Mouse (Mus musculus) midbrain, postnatal 0 days (tissue): ENCODE measurements around the gene Ccr5. TPM values are rescaled to one million over a fixed set of nuclear protein-coding genes. Genes with fewer than 3 reads are reported as not detected.
"Not testable (repeated sequence)": the region's sequence is repeated elsewhere in the genome, so short reads cannot be mapped to it uniquely, and the experiment has no call there.

Experiments used
- ATAC-seq: fragments of 200-750 bp; cut with Nextera tagmentation; 2 replicates; pipeline ENCODE4 v1.8.0; 2017; ENCODE audit warnings: moderate number of reproducible peaks, mild to moderate bottlenecking, moderate TSS enrichment, moderate library complexity; ENCODE audit not compliant: low FRiP score
- DNase-seq: peaks from one replicate; pipeline ENCODE4 v3.0.0-alpha.2; 2015; ENCODE audit warnings: low spot score
- H3K27ac ChIP-seq: fragments of 300-500 bp; sonication (generic); 2 replicates; pipeline ENCODE4 v1.5.1; 2014; ENCODE audit warnings: low read depth, mild to moderate bottlenecking, low read length, mixed read lengths
- H3K27me3 ChIP-seq: fragments of 300-500 bp; sonication (generic); 2 replicates; pipeline ENCODE4 v1.6.1; 2014; ENCODE audit warnings: low read length, control low read depth, mixed read lengths; ENCODE audit not compliant: insufficient read depth
- H3K36me3 ChIP-seq: fragments of 300-500 bp; sonication (generic); 2 replicates; pipeline ENCODE4 v1.6.1; 2014; ENCODE audit warnings: low read length, control low read depth, mixed read lengths; ENCODE audit not compliant: insufficient read depth
- H3K4me1 ChIP-seq: fragments of 300-500 bp; sonication (generic); 2 replicates; pipeline ENCODE4 v1.6.1; 2014; ENCODE audit warnings: mild to moderate bottlenecking, control low read depth, antibody characterized with exemption, low read length, mixed read lengths; ENCODE audit not compliant: insufficient read depth
- H3K4me2 ChIP-seq: fragments of 300-500 bp; sonication (generic); 2 replicates; pipeline ENCODE4 v1.6.1; 2014; ENCODE audit warnings: low read depth, mild to moderate bottlenecking, low read length, mixed read lengths; ENCODE audit not compliant: poor library complexity, severe bottlenecking
- H3K4me3 ChIP-seq: fragments of 300-500 bp; sonication (generic); 2 replicates; pipeline ENCODE4 v1.5.1; 2014; ENCODE audit warnings: low read depth, mild to moderate bottlenecking, low read length, moderate library complexity
- H3K9ac ChIP-seq: fragments of 300-500 bp; sonication (generic); replicated peaks from 2 replicates; pipeline ENCODE4 v1.6.1; 2014; ENCODE audit warnings: mild to moderate bottlenecking, low read length, moderate library complexity, mixed read lengths; ENCODE audit not compliant: poor library complexity, severe bottlenecking
- H3K9me3 ChIP-seq: fragments of 300-500 bp; sonication (generic); 2 replicates; pipeline ENCODE4 v1.6.1; 2016; ENCODE audit warnings: low read length, control low read depth
- CTCF ChIP-seq: IDR thresholded peaks from 2 replicates; pipeline ENCODE4 v1.5.1; 2016; ENCODE audit warnings: antibody characterized with exemption, mild to moderate bottlenecking
- WGBS: fragments of 180-500 bp; shearing (Covaris S2); extraction: QIAGEN DNeasy Blood & Tissue Kit; methylation state at CpG from one replicate; pipeline ENCODE4 v1.1.7; 2014; 5-methylcytosine and 5-hydroxymethylcytosine counted together
- polyA plus RNA-seq: library from polyadenylated mRNA; unstranded; fragments of >200 nt; fragmentation: Nextera tagmentation; extraction: Ambion mirVana; gene quantifications from 2 replicates; pipeline ENCODE4 v1.2.1, GENCODE M21; 2015
- total RNA-seq: library from RNA; depleted of rRNA; stranded (reverse); fragments of >200 nt; gene quantifications from 2 replicates; pipeline ENCODE4 v1.2.3, GENCODE M21; 2014; rRNA removed

Ccr5 gene
- 0.19 and 0.38 TPM in 2 replicates for total RNA-seq
- 0.48 and 1.2 TPM in 2 replicates for polyA plus RNA-seq

DNA sequence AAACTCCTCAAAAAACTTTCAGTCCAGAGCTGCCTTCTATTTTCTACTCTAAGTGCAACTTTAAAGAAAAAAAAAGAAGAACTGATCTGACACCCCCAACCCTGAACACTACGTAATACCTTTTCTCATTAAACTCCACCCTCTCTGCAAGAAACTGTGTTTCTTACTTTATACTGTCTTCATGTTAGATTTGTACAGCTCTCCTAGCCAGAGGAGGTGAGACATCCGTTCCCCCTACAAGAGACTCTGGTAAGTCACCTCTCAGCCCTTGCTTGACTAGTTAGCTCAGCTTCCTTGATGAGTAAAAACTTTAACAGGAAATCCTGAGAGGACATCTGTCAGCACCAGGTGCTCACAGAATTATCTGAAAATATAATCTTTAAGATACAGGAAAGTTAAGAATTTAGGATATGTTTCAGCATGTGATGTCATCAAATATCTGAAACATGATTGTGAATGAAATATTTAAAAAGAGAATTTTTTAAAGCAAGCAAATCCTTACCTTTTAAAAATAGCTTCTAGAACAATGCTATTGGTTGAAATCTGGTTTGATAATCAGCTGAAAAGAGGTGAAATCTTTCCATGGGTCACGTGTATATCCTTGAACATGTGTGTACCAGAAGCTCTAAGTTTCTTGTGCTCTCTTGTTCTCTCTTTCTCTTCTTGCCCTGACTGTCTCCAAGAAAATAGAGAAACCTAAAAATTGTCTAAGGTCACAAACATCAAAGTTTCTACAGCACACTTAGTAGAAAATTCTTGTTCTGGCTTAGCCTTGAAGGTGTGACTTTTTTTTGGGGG lies at the start of gene Ccr5:
Gene Ccr5 (plus strand): TSS at position 157 of the 798 bp plus-strand sequence.
- Histone ChIP-seq H3K4me1 (no peaks in the 10 kb centered on the region), H3K36me3 (no peaks in the 10 kb centered on the region), H3K4me2 (no peak within 1 kb of the TSS), H3K9ac (no peak within 1 kb of the TSS), H3K4me3 (no peak within 1 kb of the TSS), H3K9me3 (no peaks in the 10 kb centered on the region), H3K27me3 (no peaks in the 10 kb centered on the region), H3K27ac (no peak within 1 kb of the TSS)
- TF ChIP-seq CTCF: no peak
- DNase-seq: no peak
- ATAC-seq: no peak
- WGBS: 78% methylated on average over 3 of the region's 3 CpGs

DNA sequence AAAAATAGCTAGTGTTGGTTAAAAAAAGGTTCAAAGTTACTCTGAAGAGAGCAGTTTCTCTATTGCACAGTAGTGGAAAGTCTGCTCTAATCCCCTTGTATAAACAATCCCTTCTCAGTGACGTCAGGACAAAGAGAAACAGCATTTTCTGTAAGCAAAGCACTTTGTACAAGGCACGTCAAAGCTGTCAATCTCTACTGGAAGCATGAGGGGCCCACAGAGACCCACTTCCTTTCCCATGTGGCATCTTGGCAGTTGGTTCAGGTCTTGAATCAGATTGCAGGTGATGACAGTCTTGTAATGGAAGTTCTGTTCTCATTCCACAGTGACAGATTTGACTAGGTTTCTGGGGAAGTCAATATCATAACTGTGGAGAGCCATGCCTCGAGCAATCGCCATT lies 41.5 kb upstream of the Ccr5 start:
- H3K9me3 ChIP-seq: no peaks in the 10 kb centered on the region
- no peak overlapping the region for H3K4me3 ChIP-seq
- no peaks in the 10 kb centered on the region for H3K27me3 ChIP-seq
- ATAC-seq (no peak), DNase-seq (no peak)
- no peak overlapping the region for H3K9ac ChIP-seq
- H3K4me1 ChIP-seq: no peaks in the 10 kb centered on the region
- no peak overlapping the region for H3K27ac ChIP-seq
- TF ChIP-seq CTCF: no peak
- WGBS: 50% methylated on average over 4 of the region's 4 CpGs
- H3K36me3 ChIP-seq: no peaks in the 10 kb centered on the region
- no peak overlapping the region for H3K4me2 ChIP-seq

DNA sequence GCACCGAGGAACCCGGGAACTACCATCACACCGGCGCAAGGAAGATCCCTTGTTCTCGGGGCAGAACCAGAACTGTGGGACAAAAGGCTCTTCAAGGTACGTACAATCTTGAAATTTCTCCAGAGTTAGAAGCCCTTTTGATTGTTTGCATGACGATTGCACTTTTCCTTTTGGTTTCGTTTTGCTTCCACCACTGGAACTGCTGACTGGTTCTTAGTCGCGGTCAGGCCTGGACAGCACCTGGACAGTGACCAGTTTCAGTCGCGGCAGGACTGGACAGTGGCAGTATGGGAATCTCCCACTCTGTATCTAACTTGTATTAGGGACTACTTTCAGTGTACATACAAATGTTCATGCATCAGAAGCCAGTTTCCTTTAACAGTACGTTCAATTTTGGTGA lies 40.9 kb upstream of the Ccr5 start:
- not testable (repeated sequence) for DNase-seq, ATAC-seq, H3K27me3 ChIP-seq, H3K27ac ChIP-seq, H3K9ac ChIP-seq, H3K4me3 ChIP-seq, H3K9me3 ChIP-seq, H3K36me3 ChIP-seq, H3K4me2 ChIP-seq, H3K4me1 ChIP-seq
- WGBS: 94% methylated on average over 12 of the region's 13 CpGs

DNA sequence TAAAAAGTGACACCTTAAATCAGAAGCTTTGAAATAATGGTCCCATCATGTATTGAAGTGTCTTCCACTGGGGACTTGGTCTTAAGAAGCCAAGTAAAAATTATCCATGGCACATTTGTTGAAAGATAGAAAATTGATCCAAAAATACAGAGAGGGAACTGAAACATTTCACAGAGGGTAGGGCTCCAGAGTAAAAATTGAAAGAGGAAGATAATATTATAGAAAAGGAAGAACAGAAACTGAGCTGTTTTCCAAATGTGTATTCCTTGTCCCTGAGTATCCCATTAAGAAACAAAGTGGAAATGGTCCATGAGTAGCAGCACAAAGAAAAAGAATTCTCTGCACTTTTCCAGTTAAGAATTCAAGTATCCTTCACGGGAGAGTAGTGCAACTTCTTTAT lies 30.9 kb upstream of the Ccr5 start:
- H3K4me3 ChIP-seq: no peak overlapping the region
- no peak overlapping the region for H3K9ac ChIP-seq
- no peaks in the 10 kb centered on the region for H3K9me3 ChIP-seq
- ATAC-seq (no peak), DNase-seq (no peak)
- H3K27me3 ChIP-seq: no peaks in the 10 kb centered on the region
- H3K27ac ChIP-seq: no peak overlapping the region
- TF ChIP-seq CTCF: no peak
- H3K4me2 ChIP-seq: no peak overlapping the region
- H3K4me1 ChIP-seq: no peaks in the 10 kb centered on the region
- 85% methylated on average over 1 of the region's 1 CpGs for WGBS
- no peaks in the 10 kb centered on the region for H3K36me3 ChIP-seq

DNA sequence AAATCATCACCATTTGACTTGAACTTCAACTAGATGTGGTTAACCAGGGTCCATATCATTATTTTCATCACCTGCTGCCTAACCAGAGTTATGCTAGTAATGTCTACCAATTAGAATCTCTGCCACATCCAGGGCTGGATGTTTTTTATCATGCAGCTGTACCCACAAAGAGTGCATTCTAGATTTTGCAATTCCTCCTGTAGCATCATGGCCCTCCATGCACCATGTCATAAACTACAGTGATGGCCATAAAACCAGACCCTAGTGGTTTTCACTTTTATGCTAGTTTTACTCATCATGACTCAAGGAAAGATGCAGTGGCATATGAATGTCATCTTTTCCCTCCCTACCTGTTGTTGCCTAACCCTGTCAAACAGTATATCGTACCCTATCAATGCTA lies 22.2 kb upstream of the Ccr5 start:
- WGBS: 84% methylated on average over 1 of the region's 1 CpGs
- no peak for ATAC-seq

DNA sequence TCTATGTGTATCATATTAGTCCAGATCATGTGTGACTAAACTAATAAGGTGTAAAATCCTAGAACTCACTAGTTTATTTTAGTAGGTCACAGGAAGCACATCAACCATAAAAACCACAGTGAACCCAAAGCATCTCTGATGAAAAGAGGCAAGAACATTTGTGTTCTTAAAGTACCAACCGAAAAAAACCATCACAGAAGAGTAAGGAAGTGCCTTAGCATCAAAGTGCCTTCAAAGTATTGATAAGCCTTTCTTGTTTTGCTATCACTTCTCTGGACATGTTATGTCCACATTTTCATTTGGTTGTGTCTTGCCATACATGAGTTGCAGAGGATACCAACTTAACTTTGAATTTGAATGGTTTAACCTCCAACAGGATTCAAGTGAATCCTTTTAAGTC lies 21.0 kb upstream of the Ccr5 start:
- H3K9ac ChIP-seq: no peak overlapping the region
- no peak overlapping the region for H3K4me3 ChIP-seq
- H3K36me3 ChIP-seq: no peaks in the 10 kb centered on the region
- H3K27me3 ChIP-seq: no peaks in the 10 kb centered on the region
- WGBS: 77% methylated on average over 1 of the region's 1 CpGs
- H3K27ac ChIP-seq: no peak overlapping the region
- no peak for DNase-seq
- TF ChIP-seq CTCF: no peak
- no peak for ATAC-seq
- H3K9me3 ChIP-seq: no peaks in the 10 kb centered on the region
- no peaks in the 10 kb centered on the region for H3K4me1 ChIP-seq
- no peak overlapping the region for H3K4me2 ChIP-seq

More for the DNA sequence above, 22.2 kb upstream of the Ccr5 start:
- Histone ChIP-seq H3K9ac (no peak overlapping the region), H3K4me1 (no peaks in the 10 kb centered on the region), H3K27me3 (no peaks in the 10 kb centered on the region), H3K4me2 (no peak overlapping the region), H3K4me3 (no peak overlapping the region), H3K27ac (no peak overlapping the region), H3K36me3 (no peaks in the 10 kb centered on the region), H3K9me3 (no peaks in the 10 kb centered on the region)
- no peak for TF ChIP-seq CTCF
- DNase-seq: no peak
